Mouse (Mus musculus): ENCODE measurements around the gene Meis2. TPM values are rescaled to one million over a fixed set of nuclear protein-coding genes. Genes with fewer than 3 reads are reported as not detected.

The Meis2 gene
- total RNA-seq, 1 experiment from 2014 or later, result not detected

- no peak for ATAC-seq (replicated peaks; ENCODE audit: low read depth, poor library complexity, severe bottlenecking)
Measured at GRCm38 (mm10) chr2:115920336-115920951, 145.2 kb downstream of the Meis2 start.

- ATAC-seq (replicated peaks; ENCODE audit: low read depth, poor library complexity, severe bottlenecking), result no peak
Measured at GRCm38 (mm10) chr2:115919141-115920071, 146.2 kb downstream of the Meis2 start.

GRCm38 (mm10) chr2:115918561-115918960 is 147.1 kb downstream of the Meis2 start:
- ATAC-seq (replicated peaks; ENCODE audit: low read depth, poor library complexity, severe bottlenecking), result no peak

GRCm38 (mm10) chr2:115914539-115914938 is 151.1 kb downstream of the Meis2 start:
- no peak for ATAC-seq (replicated peaks; ENCODE audit: low read depth, poor library complexity, severe bottlenecking)

GRCm38 (mm10) chr2:115912948-115913529 is 152.6 kb downstream of the Meis2 start:
- ATAC-seq (replicated peaks; ENCODE audit: low read depth, poor library complexity, severe bottlenecking), result no peak

GRCm38 (mm10) chr2:115911913-115912642 is 153.6 kb downstream of the Meis2 start:
- ATAC-seq (replicated peaks; ENCODE audit: low read depth, poor library complexity, severe bottlenecking), result no peak

- no peak for ATAC-seq (replicated peaks; ENCODE audit: low read depth, poor library complexity, severe bottlenecking)
Measured at GRCm38 (mm10) chr2:115910217-115910616, 155.4 kb downstream of the Meis2 start.

- no peak for ATAC-seq (replicated peaks; ENCODE audit: low read depth, poor library complexity, severe bottlenecking)
Measured at GRCm38 (mm10) chr2:115901007-115901406, 164.6 kb downstream of the Meis2 start.

GRCm38 (mm10) chr2:115897559-115897958 is 168.1 kb downstream of the Meis2 start:
- ATAC-seq (replicated peaks; ENCODE audit: low read depth, poor library complexity, severe bottlenecking), result no peak

GRCm38 (mm10) chr2:115897001-115897400 is 168.6 kb downstream of the Meis2 start:
- ATAC-seq (replicated peaks; ENCODE audit: low read depth, poor library complexity, severe bottlenecking), result no peak

GRCm38 (mm10) chr2:115895717-115896116 is 169.9 kb downstream of the Meis2 start:
- ATAC-seq (replicated peaks; ENCODE audit: low read depth, poor library complexity, severe bottlenecking), result no peak

GRCm38 (mm10) chr2:115895256-115895655 is 170.4 kb downstream of the Meis2 start:
- ATAC-seq (replicated peaks; ENCODE audit: low read depth, poor library complexity, severe bottlenecking), result no peak

GRCm38 (mm10) chr2:115893113-115893512 is 172.5 kb downstream of the Meis2 start:
- no peak for ATAC-seq (replicated peaks; ENCODE audit: low read depth, poor library complexity, severe bottlenecking)

- ATAC-seq (replicated peaks; ENCODE audit: low read depth, poor library complexity, severe bottlenecking), result no peak
Measured at GRCm38 (mm10) chr2:115890715-115891114, 174.9 kb downstream of the Meis2 start.

GRCm38 (mm10) chr2:115890030-115890429 is 175.6 kb downstream of the Meis2 start:
- ATAC-seq (replicated peaks; ENCODE audit: low read depth, poor library complexity, severe bottlenecking), result no peak

GRCm38 (mm10) chr2:115889212-115889611 is 176.4 kb downstream of the Meis2 start:
- ATAC-seq (replicated peaks; ENCODE audit: low read depth, poor library complexity, severe bottlenecking), result no peak

- ATAC-seq (replicated peaks; ENCODE audit: low read depth, poor library complexity, severe bottlenecking), result no peak
Measured at GRCm38 (mm10) chr2:115888336-115889077, 177.1 kb downstream of the Meis2 start.

- no peak for ATAC-seq (replicated peaks; ENCODE audit: low read depth, poor library complexity, severe bottlenecking)
Measured at GRCm38 (mm10) chr2:115887631-115888030, 178.0 kb downstream of the Meis2 start.

GRCm38 (mm10) chr2:115884184-115884583 is 181.5 kb downstream of the Meis2 start:
- ATAC-seq (replicated peaks; ENCODE audit: low read depth, poor library complexity, severe bottlenecking), result no peak

- ATAC-seq (replicated peaks; ENCODE audit: low read depth, poor library complexity, severe bottlenecking), result no peak
Measured at GRCm38 (mm10) chr2:115883520-115883919, 182.1 kb downstream of the Meis2 start.
